Mouse (Mus musculus) heart, postnatal 0 days (tissue): ENCODE results near the gene Ganc. TPM values are rescaled to one million over a fixed set of nuclear protein-coding genes. Genes with fewer than 3 reads are reported as not detected.
A peak's percentile ranks its signal among the peaks of the same experiment; 100 is the strongest.

Experiments
- ATAC-seq: fragments of 200-750 bp; cut with Nextera tagmentation; 2 replicates; pipeline ENCODE4 v1.8.0; 2017; ENCODE audit warnings: low read depth, moderate number of reproducible peaks, moderate library complexity; ENCODE audit not compliant: insufficient read depth
- DNase-seq: peaks from one replicate; pipeline ENCODE4 v3.0.0-alpha.2; 2016; ENCODE audit warnings: low spot score
- H3K27ac ChIP-seq: fragments of 300-500 bp; sonication (generic); 2 replicates; pipeline ENCODE4 v1.5.1; 2014; ENCODE audit warnings: low read depth, mild to moderate bottlenecking
- H3K27me3 ChIP-seq: fragments of 300-500 bp; sonication (generic); 2 replicates; pipeline ENCODE4 v1.6.1; 2014; ENCODE audit warnings: low read length, mixed read lengths; ENCODE audit not compliant: control insufficient read depth, insufficient read depth
- H3K36me3 ChIP-seq: fragments of 300-500 bp; sonication (generic); replicated peaks from 2 replicates; pipeline ENCODE4 v1.6.1; 2014; ENCODE audit warnings: low read length, mixed read lengths; ENCODE audit not compliant: control insufficient read depth, insufficient read depth
- H3K4me1 ChIP-seq: fragments of 300-500 bp; sonication (generic); 2 replicates; pipeline ENCODE4 v1.6.1; 2014; ENCODE audit warnings: antibody characterized with exemption; ENCODE audit not compliant: control insufficient read depth, insufficient read depth
- H3K4me2 ChIP-seq: fragments of 300-500 bp; sonication (generic); 2 replicates; pipeline ENCODE4 v1.6.1; 2014; ENCODE audit warnings: low read depth, mild to moderate bottlenecking, low read length, moderate library complexity
- H3K4me3 ChIP-seq: fragments of 300-500 bp; sonication (generic); 2 replicates; pipeline ENCODE4 v1.5.1; 2014; ENCODE audit warnings: low read depth, low read length
- H3K9ac ChIP-seq: fragments of 300-500 bp; sonication (generic); replicated peaks from 2 replicates; pipeline ENCODE4 v1.6.1; 2014; ENCODE audit warnings: low read depth, low read length, mixed read lengths
- H3K9me3 ChIP-seq: fragments of 300-500 bp; sonication (generic); replicated peaks from 2 replicates; pipeline ENCODE4 v1.6.1; 2016; ENCODE audit warnings: low read length; ENCODE audit not compliant: control insufficient read depth
- CTCF ChIP-seq: IDR thresholded peaks from 2 replicates; pipeline ENCODE4 v1.5.1; 2016; ENCODE audit warnings: antibody characterized with exemption, control low read depth, low read depth
- EP300 ChIP-seq: IDR thresholded peaks from 2 replicates; pipeline ENCODE4 v1.6.1; 2016; ENCODE audit warnings: antibody characterized with exemption, low read depth
- WGBS: fragments of 180-500 bp; shearing (Covaris S2); extraction: QIAGEN DNeasy Blood & Tissue Kit; methylation state at CpG from one replicate; pipeline ENCODE4 v1.1.7; 2014; 5-methylcytosine and 5-hydroxymethylcytosine counted together
- polyA plus RNA-seq: library from polyadenylated mRNA; unstranded; fragments of >200 nt; fragmentation: Nextera tagmentation; extraction: Ambion mirVana; gene quantifications from 2 replicates; pipeline ENCODE4 v1.2.1, GENCODE M21; 2015
- total RNA-seq: library from RNA; depleted of rRNA; stranded (reverse); fragments of >200 nt; gene quantifications from 2 replicates; pipeline ENCODE4 v1.2.3, GENCODE M21; 2014; ENCODE audit warnings: low replicate concordance; rRNA removed

Ganc gene
- total RNA-seq: 9.2 and 20.2 TPM in 2 replicates
- 13.8 and 14.8 TPM in 2 replicates for polyA plus RNA-seq

GRCm38 (mm10) chr2:120403653-120403985 lies at the start of gene Ganc:
Ganc (plus strand) TSS chr2:120403896.
- Histone ChIP-seq H3K9me3 (no peaks in the 10 kb centered on the region), H3K4me2 (peak within 1 kb of the TSS; percentile 80), H3K27me3 (no peaks in the 10 kb centered on the region), H3K4me3 (peak within 1 kb of the TSS; percentile 84), H3K27ac (peak within 1 kb of the TSS; percentile 99), H3K9ac (peak within 1 kb of the TSS; percentile 82), H3K4me1 (peaks cover 19% of the 10 kb centered on the region), H3K36me3 (no peaks in the 10 kb centered on the region)
- under 1% methylated on average over 17 of the region's 17 CpGs for WGBS
- DNase-seq (no peak), ATAC-seq (peak; percentile 36)
- TF ChIP-seq EP300 (0 out of 2 replicates have a peak, but pooled peaks have one; percentile 13), CTCF (no peak)

- Histone ChIP-seq H3K4me1 (no peaks in the 10 kb centered on the region), H3K36me3 (peaks cover 62% of the 10 kb centered on the region), H3K4me2 (no peak overlapping the region), H3K27me3 (no peaks in the 10 kb centered on the region), H3K27ac (no peak overlapping the region), H3K9ac (no peak overlapping the region), H3K9me3 (no peaks in the 10 kb centered on the region), H3K4me3 (no peak overlapping the region)
- ATAC-seq (no peak), DNase-seq (no peak)
- 78% methylated on average over 1 of the region's 1 CpGs for WGBS
- TF ChIP-seq EP300 (no peak), CTCF (no peak)
These were observed 43.3 kb upstream of the Ganc start for GRCm38 (mm10) chr2:120360425-120360824.

- no peaks in the 10 kb centered on the region for H3K27me3 ChIP-seq
- DNase-seq: no peak
- H3K4me2 ChIP-seq: no peak overlapping the region
- H3K27ac ChIP-seq: no peak overlapping the region
- TF ChIP-seq CTCF (no peak), EP300 (no peak)
- no peak for ATAC-seq
- no peaks in the 10 kb centered on the region for H3K9me3 ChIP-seq
- WGBS: 87% methylated on average over 3 of the region's 3 CpGs
- H3K36me3 ChIP-seq: peaks cover 79% of the 10 kb centered on the region
- no peak overlapping the region for H3K9ac ChIP-seq
- no peak overlapping the region for H3K4me3 ChIP-seq
- no peaks in the 10 kb centered on the region for H3K4me1 ChIP-seq
These were observed 37.2 kb upstream of the Ganc start for GRCm38 (mm10) chr2:120366501-120366900.

GRCm38 (mm10) chr2:120367416-120368207 lies 36.1 kb upstream of the Ganc start:
- Histone ChIP-seq H3K4me1 (no peaks in the 10 kb centered on the region), H3K4me2 (no peak overlapping the region), H3K4me3 (no peak overlapping the region), H3K27me3 (no peaks in the 10 kb centered on the region), H3K9me3 (no peaks in the 10 kb centered on the region), H3K9ac (no peak overlapping the region), H3K27ac (no peak overlapping the region), H3K36me3 (peaks cover 77% of the 10 kb centered on the region)
- DNase-seq: no peak
- WGBS: 93% methylated on average over 4 of the region's 4 CpGs
- ATAC-seq: no peak
- TF ChIP-seq EP300 (no peak), CTCF (no peak)

- DNase-seq (no peak), ATAC-seq (no peak)
- Histone ChIP-seq H3K9ac (no peak overlapping the region), H3K9me3 (no peaks in the 10 kb centered on the region), H3K4me2 (no peak overlapping the region), H3K4me1 (no peaks in the 10 kb centered on the region), H3K27ac (no peak overlapping the region), H3K4me3 (no peak overlapping the region), H3K27me3 (no peaks in the 10 kb centered on the region), H3K36me3 (peaks cover 84% of the 10 kb centered on the region)
- WGBS: 86% methylated on average over 4 of the region's 4 CpGs
- TF ChIP-seq CTCF (no peak), EP300 (no peak)
These were observed 29.8 kb upstream of the Ganc start for GRCm38 (mm10) chr2:120373858-120374257.

GRCm38 (mm10) chr2:120386264-120386663 lies 17.4 kb upstream of the Ganc start:
- ATAC-seq (no peak), DNase-seq (no peak)
- Histone ChIP-seq H3K9ac (no peak overlapping the region), H3K36me3 (peaks cover 77% of the 10 kb centered on the region), H3K4me1 (no peaks in the 10 kb centered on the region), H3K9me3 (no peaks in the 10 kb centered on the region), H3K27ac (no peak overlapping the region), H3K27me3 (no peaks in the 10 kb centered on the region), H3K4me3 (no peak overlapping the region), H3K4me2 (no peak overlapping the region)
- WGBS: 90% methylated on average over 1 of the region's 1 CpGs
- TF ChIP-seq EP300: no peak
- TF ChIP-seq CTCF: no peak
